Mouse (Mus musculus) heart, adult 2 months (tissue): Measurements from ENCODE around the gene F12.

ENCODE experiments used
- EP300 ChIP-seq: fragments of 200-500 bp; IDR thresholded peaks from 2 replicates; pipeline ENCODE4 v1.6.1; 2011; ENCODE audit warnings: low read depth, low read length, control low read depth; ENCODE audit not compliant: insufficient read depth
- POLR2A ChIP-seq: fragments of 200-500 bp; IDR thresholded peaks from 2 replicates; pipeline ENCODE4 v1.6.1; 2011; ENCODE audit warnings: mild to moderate bottlenecking, low read depth, low read length, control low read depth; ENCODE audit not compliant: insufficient read depth

DNA sequence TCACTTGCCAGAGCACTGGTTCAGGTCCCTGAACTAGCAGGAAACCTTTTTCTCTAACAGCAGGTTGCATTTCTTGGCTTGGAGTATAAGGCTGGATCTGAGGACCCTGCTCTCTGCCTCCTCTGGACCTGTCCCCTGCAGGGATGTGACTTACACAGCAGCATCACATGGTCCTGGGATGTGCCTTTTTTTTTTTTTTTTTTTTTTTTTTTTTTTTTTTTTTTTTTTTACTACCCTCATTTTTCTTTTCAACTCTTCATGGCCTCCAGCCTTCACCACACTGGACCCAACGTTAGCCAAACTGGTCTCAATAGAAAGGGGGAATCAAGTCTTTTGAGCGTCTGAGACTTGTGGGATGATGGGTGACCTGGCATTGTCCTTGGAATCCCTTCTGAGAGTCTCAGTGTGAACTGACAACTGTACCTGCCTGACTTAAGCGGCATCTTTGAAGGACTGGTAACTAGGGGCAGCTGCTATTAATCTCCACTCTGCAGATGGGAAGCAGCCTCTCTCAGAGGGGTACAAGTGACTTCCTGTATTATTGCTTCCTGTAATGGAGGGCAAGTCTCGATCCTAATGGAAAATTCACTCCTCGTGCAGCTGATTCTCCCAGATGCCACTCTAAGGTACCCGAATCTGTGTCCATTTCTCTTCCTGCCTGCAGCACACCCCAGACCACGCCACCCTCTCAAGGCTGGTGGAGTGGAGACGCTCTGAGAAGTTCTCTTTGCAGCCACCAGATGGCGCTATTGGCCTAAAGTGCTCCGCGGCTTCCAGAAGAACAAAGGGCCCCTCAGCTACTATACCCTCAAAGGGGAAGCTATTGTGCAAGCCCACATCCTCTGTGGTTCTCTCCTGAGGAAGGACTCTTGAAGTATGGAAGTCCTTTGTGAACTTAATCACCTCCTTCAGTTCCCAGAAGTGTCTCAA lies 21.5 kb downstream of the F12 start:
- TF ChIP-seq POLR2A (no peak), EP300 (peak; percentile 56; the same call in 1 of the 2 replicates)
